ENCODE assay signal across 1 mouse cellular context in the genomic region with DNA sequence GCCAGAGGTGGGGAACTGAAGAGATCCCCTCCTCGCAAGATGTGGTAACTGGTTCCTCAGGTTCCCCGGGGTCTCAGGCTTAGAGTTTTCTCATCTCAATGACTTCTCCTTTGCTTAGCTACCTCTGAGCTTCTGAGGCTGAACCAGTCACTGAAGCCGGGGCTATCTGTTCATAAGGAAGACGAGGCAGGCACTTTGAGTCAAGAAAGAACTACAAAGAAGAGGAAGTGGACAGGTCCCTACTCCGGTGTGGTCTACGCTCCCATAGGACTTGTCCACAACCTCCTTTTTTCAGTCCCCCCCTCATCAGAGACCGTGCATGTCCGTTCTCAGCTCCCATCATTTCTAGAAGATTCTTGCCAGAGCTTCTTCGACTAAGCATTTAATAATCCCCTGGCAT.
TF ChIP-seq lines count a peak whose summit lies in the region.

No protein-coding gene starts in this region.

TF ChIP-seq in MEL, 35 proteins besides CTCF, POLR2A, EP300 and RAD21 (continued from another document):
- no peak for TF ChIP-seq ZC3H11A (IDR thresholded peaks at IDR 0.05; ENCODE audit: low read depth, low read length)
- peak; percentile 42 for TF ChIP-seq SMC3 (IDR thresholded peaks at IDR 0.05; ENCODE audit: low read depth, low read length)
- 0 out of 2 replicates have a peak, but pooled peaks have one; percentile 25 for TF ChIP-seq TBP (IDR thresholded peaks at IDR 0.05; ENCODE audit: low read depth, low read length)
